Mouse (Mus musculus) thymus, postnatal 4 days (tissue): ENCODE data around the gene Depdc5.
"Not testable (repeated sequence)": the region's sequence is repeated elsewhere in the genome, so short reads cannot be mapped to it uniquely, and the experiment has no call there.

Experiments
- DNase-seq: peaks from one replicate; pipeline ENCODE4 v3.0.0; 2021

Depdc5 gene

GRCm38 (mm10) chr5:32863253-32864228 lies at the start of gene Depdc5:
Gene Depdc5, plus strand, starts transcription at chr5:32863701.
- peak; percentile 99 for DNase-seq

DNA sequence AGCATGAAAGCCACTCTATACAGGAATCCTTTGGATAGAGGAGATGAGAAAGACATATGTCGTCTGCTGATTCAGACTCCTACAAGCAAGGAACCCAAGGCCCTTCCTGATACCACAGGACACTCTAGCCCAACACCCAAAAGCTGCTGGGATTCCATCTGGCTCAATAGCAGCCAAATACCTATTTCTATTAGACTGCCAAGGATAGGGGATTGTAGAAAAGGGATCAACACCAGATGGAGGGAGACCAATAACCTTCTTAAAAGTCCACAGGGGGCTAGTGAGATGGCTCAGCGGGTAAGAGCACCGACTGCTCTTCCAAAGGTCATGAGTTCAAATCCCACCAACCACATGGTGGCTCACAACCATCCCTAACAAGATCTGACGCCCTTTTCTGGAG lies 48.1 kb upstream of the Depdc5 start:
- DNase-seq, result no peak

DNA sequence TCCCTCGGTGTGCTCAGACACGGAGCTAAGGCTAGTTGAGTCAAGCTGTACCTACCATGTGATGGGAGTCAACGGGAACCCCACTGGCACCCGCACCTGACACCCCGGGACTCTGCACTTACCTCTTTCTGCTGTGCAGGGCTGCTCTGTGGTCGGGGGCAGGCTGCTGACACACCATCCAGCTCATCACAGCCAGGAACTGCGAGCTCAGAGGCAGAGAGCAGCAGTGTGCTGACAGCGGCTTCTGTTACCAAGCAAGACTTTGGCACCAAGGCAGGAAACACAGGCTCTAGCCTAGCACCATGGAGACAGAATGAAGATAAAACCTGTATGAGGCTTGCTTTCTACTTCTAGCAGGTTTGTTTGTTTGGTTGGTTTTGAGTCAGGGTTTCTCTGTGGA lies 43.0 kb upstream of the Depdc5 start:
- DNase-seq, result no peak

GRCm38 (mm10) chr5:32827009-32827408 lies 36.5 kb upstream of the Depdc5 start, which contains the start of gene Gm20671:
Gene Gm20671, minus strand, starts transcription at chr5:32827109.
- DNase-seq, result no peak

GRCm38 (mm10) chr5:32828766-32829165 lies 34.7 kb upstream of the Depdc5 start:
- DNase-seq, result not testable (repeated sequence)

- no peak for DNase-seq
These were observed 33.4 kb upstream of the Depdc5 start for GRCm38 (mm10) chr5:32830054-32830453.

DNA sequence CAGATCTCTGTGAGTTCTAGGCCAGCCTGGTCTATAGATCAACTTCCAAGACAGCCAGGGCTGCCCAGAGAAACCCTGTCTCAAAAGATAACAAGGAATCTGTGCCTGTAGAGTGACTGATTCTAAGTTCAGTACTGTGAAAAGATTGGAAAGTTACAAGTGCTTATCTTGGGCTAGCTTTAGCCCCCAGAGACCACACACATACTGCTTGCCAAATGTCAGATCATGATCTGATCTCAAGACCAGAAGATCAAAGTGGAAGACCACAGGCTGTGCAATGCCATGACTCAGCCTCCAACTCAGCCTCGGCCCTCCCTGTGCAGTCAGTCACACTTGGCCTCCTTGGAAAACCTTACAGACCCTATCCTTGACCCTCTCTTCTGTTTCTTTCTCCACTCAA lies 29.0 kb upstream of the Depdc5 start:
- DNase-seq, result no peak

GRCm38 (mm10) chr5:32836976-32837375 lies 26.5 kb upstream of the Depdc5 start:
- DNase-seq, result no peak

DNA sequence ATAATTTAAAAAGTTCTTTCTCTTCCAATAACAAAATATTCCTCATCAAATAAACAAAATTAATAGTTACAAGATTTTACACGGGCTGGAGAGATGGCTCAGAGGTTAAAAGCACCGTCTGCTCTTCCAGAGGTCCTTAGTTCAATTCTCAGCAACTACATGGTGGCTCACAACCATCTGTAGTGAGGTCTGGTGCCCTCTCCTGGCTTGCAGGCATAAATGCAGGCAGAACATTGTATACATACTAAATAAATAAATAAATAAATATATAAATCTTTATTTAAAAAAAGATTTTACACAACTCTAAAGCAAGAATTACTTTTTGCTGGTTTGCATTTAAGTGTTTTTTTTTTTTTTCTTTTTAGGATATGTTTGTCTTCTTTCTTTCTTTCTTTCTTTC lies 23.5 kb upstream of the Depdc5 start:
- no peak for DNase-seq

DNA sequence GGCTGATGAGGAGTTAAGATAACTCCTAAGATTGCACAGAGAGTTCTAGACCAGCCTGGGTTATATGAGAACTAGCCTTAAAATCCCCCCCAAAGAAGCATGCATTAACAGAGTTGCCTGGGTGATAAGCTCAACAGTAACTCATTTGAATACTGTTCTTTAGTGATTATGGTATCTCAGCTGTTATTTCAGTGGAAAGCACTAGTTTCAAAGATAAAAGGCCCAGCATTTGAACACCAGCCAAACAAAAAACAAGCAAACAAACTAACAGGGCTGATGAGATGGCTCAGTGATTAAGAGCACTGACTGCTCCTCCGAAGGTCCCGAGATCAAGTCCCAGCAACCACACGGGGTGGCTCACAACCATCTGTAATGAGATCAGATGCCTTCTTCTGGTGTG lies 14.3 kb upstream of the Depdc5 start:
- no peak for DNase-seq

DNA sequence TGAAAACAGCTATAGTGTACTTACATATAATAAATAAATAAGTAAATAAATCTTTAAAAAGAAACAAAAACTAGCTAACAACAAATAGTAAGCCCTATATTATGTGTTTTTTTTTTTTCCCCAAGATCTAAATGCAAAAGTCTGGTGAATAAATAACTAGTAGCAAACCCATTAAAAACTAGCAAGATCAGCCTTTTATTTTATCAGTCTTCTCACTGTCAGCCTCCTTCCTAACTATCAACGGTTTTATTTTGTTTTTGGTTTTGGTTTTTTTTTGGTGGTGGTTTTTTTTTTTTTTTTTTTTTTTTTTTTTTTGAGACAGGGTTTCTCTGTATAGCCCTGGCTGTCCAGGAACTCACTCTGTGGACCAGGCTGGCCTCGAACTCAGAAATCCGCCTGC lies 13.9 kb upstream of the Depdc5 start:
- not testable (repeated sequence) for DNase-seq

DNA sequence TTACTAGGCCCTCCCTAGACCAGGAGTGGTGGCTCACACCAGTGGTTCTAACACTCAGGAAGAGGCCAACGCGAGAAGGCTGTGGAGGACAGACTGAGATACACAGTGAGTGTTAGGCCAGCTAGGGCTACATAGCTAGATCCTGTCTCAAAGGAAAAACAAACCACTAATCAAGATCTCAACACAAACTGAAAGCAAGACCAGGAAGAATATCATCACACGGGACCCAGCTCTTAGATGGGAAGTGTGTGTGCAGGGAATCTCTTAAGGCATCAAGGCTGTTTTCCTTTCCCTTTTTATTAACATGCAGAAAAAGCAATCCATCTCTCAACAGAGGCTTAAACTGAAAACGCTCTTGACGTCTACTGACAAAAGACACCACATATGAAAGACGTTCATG lies 11.5 kb upstream of the Depdc5 start:
- no peak for DNase-seq

- DNase-seq, result peak; percentile 100
These were observed 9.6 kb upstream of the Depdc5 start, which contains the start of gene Prr14l for GRCm38 (mm10) chr5:32853731-32854507. Gene Prr14l, minus strand, starts transcription at chr5:32854256.

GRCm38 (mm10) chr5:32854818-32855217 lies 8.7 kb upstream of the Depdc5 start:
- DNase-seq, result no peak

DNA sequence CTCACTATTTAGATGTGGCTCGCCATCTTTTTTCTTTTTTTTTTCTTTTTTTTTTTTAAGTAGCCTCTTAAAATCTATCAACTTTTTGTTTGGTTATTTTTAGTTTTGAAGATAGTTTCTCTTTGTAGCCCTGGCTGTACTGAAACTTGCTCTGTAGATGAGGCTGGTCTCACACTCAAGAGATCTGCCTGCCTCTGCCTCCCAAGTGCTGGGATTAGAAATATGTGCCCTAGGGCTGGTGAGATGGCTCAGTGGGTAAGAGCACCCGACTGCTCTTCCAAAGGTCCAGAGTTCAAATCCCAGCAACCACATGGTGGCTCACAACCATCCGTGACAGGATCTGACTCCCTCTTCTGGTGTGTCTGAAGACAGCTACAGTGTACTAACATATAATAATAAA lies 8.2 kb upstream of the Depdc5 start:
- not testable (repeated sequence) for DNase-seq

GRCm38 (mm10) chr5:32857781-32858220 lies 5.7 kb upstream of the Depdc5 start:
- peak; percentile 54 for DNase-seq

DNA sequence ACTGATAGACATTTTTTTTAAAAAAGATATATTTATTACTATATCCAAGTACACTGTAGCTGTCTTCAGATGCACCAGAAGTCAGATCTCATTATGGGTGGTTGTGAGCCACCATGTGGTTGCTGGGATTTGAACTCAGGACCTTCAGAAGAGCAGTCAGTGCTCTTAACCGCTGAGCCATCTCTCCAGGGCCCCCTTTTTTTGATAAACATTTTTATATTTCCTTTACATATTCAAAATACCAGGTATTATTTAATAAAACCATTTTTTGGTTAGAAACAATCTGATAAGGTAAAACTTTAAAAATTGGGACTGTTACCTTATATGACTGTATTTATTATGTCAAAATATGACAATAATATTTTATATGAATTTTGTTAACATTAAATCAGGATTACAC lies 2.4 kb upstream of the Depdc5 start:
- no peak for DNase-seq

DNA sequence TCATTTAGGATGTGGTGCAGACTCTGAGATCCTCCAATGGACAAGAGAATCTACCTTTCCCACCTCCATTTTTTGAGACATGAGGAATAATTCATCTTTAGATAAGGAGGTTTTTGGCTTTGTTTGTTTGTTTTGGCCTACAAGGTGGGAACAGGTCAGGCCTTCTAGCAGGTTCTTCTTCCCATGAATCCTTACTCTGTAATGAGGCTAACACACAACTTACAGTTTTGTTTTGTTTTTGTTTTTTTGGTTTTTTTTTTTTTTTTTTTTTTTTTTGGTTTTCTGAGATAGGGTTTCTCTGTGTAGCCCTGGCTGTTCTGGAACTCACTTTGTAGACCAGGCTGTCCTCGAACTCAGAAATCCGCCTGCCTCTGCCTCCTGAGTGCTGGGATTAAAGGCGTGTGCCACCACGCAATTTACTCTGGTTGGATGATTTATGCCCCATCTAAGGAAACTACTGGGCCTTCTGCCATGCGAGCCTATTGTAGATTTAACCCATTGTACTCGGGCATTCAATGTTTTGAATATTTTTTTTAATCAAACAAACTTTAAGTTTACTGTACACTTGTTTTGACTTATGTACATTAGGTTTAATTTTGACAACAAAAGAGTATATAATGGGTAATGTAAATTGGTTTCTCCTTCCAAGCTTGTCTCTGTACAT lies 900 bp upstream of the Depdc5 start:
- no peak for DNase-seq

DNA sequence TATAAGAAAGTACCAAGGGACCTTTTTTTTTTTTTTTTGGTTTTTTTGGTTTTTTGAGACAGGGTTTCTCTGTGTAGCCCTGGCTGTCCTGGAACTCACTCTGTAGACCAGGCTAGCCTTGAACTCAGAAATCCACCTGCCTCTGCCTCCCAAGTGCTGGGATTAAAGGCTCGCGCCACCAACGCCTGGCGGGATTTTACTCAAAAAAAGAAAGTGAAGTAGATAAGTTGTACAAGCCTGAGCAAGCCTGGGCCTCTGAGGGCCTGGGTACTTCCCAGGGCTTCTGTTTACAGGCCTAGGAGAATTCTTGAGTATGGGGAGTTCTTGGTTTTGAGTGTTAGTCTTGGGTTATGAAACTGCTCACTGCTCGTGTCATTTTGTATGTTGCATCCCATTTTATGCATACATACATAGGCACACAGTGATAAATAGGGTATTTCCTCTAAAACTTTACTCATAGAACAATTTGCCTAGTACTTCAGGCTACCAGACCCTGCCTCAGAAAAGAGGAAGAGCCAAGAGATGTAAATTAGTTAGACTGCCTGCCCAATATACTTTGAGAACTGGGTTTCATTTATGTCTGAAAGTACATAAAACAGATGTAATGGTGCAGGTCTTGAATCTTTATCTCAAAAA lies 6.0 kb downstream of the Depdc5 start:
- DNase-seq, result no peak

- DNase-seq, result no peak
These were observed 8.8 kb downstream of the Depdc5 start for GRCm38 (mm10) chr5:32872346-32872745.

- DNase-seq, result no peak
These were observed 23.2 kb downstream of the Depdc5 start for GRCm38 (mm10) chr5:32886739-32887138.

DNA sequence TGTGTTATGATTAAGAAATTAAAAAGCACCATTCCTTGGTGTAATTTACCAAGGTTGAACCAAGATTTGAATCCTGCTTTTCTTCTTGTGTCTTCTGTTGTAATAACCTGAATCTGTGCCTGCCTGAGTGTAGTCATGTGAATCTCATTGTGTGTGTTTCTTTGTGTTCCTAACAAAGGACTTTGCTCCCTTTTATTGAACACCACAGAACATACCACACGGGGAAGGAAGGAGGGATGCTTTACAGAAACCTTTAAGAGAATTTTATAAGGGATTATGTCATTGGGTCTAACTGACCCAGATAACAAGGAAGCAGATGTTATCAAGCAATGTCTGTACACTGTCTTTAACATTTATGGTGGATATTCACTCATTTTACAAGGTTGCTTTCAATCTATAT lies 44.0 kb downstream of the Depdc5 start:
- no peak for DNase-seq

DNA sequence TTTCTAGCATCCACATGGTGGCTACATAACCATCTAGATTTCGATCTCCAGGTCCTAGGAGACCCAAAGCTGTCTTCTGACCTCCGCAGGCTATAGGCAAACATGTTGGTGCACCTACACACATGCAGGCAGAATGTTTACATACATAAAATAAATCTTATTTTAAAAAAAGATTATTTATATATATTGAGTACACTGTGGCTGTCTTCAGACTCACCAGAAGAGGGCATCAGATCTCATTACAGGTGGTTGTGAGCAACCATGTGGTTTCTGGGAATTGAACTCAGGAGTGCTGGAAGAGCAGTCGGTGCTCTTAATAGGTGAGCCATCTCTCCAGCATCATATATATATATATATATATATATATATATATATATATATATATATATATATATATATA lies 50.6 kb downstream of the Depdc5 start:
- no peak for DNase-seq
